Mouse (Mus musculus) ES-Bruce4 (cell line): ENCODE measurements around the gene Mtx1. TPM values are rescaled to one million over a fixed set of nuclear protein-coding genes. Genes with fewer than 3 reads are reported as not detected.

ENCODE experiments used
- H3K27ac ChIP-seq: 2 replicates; pipeline ENCODE4 v1.5.1; 2012; ENCODE audit warnings: low read length, inconsistent platforms; ENCODE audit not compliant: insufficient read depth
- H3K27me3 ChIP-seq: 2 replicates; pipeline ENCODE4 v1.6.1; 2012; ENCODE audit warnings: mild to moderate bottlenecking, low read length, inconsistent platforms; ENCODE audit not compliant: control insufficient read depth, poor library complexity, insufficient read depth, severe bottlenecking
- H3K36me3 ChIP-seq: 2 replicates; pipeline ENCODE4 v1.6.1; 2012; ENCODE audit warnings: inconsistent platforms, mild to moderate bottlenecking, low read length, moderate library complexity; ENCODE audit not compliant: control insufficient read depth, poor library complexity, insufficient read depth, severe bottlenecking
- H3K4me1 ChIP-seq: one replicate; pipeline ENCODE4 v1.8.1; 2011; ENCODE audit warnings: low read length; ENCODE audit not compliant: control insufficient read depth, insufficient read depth
- H3K4me3 ChIP-seq: 2 replicates; pipeline ENCODE4 v1.5.1; 2011; ENCODE audit warnings: low read depth, mild to moderate bottlenecking, low read length
- H3K9ac ChIP-seq: 2 replicates; pipeline ENCODE4 v1.6.1; 2012; ENCODE audit warnings: low read depth, mild to moderate bottlenecking, inconsistent platforms; ENCODE audit not compliant: poor library complexity, severe bottlenecking
- H3K9me3 ChIP-seq: replicated peaks from 2 replicates; pipeline ENCODE4 v1.6.1; 2012; ENCODE audit warnings: mild to moderate bottlenecking, low read length, inconsistent platforms; ENCODE audit not compliant: control insufficient read depth, poor library complexity, insufficient read depth, severe bottlenecking
- CTCF ChIP-seq: IDR thresholded peaks from one replicate; pipeline ENCODE4 v1.8.1; 2011; ENCODE audit warnings: low read depth, low read length
- EP300 ChIP-seq: IDR thresholded peaks from 2 replicates; pipeline ENCODE4 v1.6.1; 2011; ENCODE audit warnings: low read depth, low read length; ENCODE audit not compliant: insufficient read depth
- POLR2A ChIP-seq: IDR thresholded peaks from one replicate; pipeline ENCODE4 v1.8.1; 2011; ENCODE audit warnings: low read length; ENCODE audit not compliant: insufficient read depth
- polyA plus RNA-seq: library from polyadenylated mRNA; stranded (reverse); fragments of >200 nt; gene quantifications from 2 replicates; pipeline ENCODE4 v1.2.4, GENCODE M21; 2011; ENCODE audit warnings: low read depth; ENCODE audit not compliant: missing spikeins, insufficient read depth, insufficient read length

Gene Mtx1
- polyA plus RNA-seq, 1 experiment, result 136 TPM

DNA sequence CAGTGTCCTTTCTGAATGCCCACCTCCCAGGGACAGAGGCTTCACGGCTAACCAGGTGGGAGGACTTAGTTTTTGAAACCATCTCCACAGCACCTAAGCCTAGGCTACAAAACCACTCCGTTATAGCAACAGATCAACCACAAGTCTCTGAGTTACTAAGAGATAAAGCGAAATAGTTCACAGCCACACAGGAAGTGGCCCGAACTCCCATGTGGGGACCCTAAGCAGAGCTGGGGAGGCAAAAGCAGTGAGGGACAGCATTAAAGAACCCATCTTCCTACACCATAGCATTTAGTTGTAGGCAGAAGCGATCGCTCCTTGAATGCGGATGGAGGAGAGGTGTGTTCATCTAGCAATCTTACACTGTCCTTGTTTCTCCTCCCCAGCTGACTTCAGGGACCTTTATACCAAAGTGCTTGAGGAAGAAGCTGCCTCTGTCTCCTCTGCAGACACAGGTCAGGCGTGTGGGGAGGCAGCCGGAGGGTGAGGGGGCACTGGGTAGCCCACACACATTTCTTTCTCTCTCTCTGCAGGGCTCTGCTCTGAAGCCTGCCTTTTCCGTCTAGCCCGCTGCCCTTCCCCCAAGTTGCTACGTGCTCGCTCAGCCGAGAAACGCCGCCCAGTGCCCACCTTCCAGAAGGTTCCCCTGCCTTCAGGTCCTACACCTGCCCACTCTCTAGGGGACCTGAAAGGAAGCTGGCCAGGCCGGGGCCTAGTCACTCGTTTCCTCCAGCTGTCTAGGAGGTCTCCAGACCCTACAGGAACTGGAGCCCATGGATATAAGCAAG lies 39.0 kb downstream of the Mtx1 start:
- no peaks in the 10 kb centered on the region for H3K36me3 ChIP-seq
- TF ChIP-seq EP300, result no peak
- TF ChIP-seq CTCF, result no peak
- no peak for TF ChIP-seq POLR2A
- H3K9ac ChIP-seq, result peak overlapping the region; percentile 7
- no peaks in the 10 kb centered on the region for H3K27me3 ChIP-seq
- H3K9me3 ChIP-seq, result no peaks in the 10 kb centered on the region
- peaks cover 2% of the 10 kb centered on the region for H3K4me1 ChIP-seq
- H3K27ac ChIP-seq, result no peak overlapping the region
- peak overlapping the region; percentile 34; the same call in 1 of the 2 replicates for H3K4me3 ChIP-seq

DNA sequence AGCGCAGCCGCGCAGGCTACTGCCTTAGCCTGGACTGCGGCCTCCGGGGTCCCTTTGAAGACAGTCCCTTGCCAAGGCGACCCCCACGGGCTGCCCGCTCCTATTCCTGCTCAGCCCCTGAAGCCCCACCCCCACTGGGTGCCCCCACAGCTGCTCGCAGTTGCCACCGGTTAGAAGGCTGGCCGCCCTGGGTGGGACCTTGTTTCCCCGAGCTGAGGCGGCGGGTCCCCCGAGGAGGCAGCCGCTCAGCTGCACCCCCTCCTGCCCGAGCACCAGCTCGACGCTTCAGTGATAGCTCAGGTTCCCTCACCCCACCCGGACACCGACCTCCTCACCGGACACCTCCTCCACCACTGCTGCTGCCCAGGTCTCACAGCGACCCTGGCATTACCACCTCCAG lies 39.7 kb downstream of the Mtx1 start:
- H3K4me1 ChIP-seq, result peaks cover 2% of the 10 kb centered on the region
- H3K9ac ChIP-seq, result peak overlapping the region; percentile 29
- no peaks in the 10 kb centered on the region for H3K9me3 ChIP-seq
- H3K36me3 ChIP-seq, result no peaks in the 10 kb centered on the region
- H3K27me3 ChIP-seq, result no peaks in the 10 kb centered on the region
- TF ChIP-seq CTCF (no peak), EP300 (no peak), POLR2A (no peak)
- H3K27ac ChIP-seq, result no peak overlapping the region
- peak overlapping the region; percentile 31; the same call in 1 of the 2 replicates for H3K4me3 ChIP-seq

DNA sequence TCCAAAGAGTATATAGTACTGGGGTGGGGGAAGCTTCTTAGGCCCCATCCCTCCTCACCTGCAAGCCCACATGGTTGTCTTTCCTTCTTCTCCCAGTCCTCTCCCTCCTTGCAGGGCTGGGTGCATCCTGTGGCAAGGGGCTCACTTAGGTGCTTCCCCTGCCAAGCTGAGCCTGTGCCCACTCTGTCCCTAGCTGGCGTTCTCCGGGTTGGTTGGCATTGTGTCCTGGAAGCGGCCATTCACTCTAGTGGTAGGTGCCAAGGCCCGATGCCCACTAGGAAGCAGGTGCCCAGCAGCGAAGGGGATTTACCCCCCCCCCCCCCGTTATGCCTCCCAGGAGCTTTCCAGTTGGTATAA lies 43.0 kb downstream of the Mtx1 start:
- no peak for TF ChIP-seq CTCF
- TF ChIP-seq EP300, result no peak
- Histone ChIP-seq H3K9ac (peak overlapping the region; percentile 54), H3K4me3 (peak overlapping the region; percentile 80; the same call in 1 of the 2 replicates), H3K27me3 (no peaks in the 10 kb centered on the region), H3K9me3 (no peaks in the 10 kb centered on the region), H3K36me3 (peaks cover 6% of the 10 kb centered on the region), H3K27ac (no peak overlapping the region), H3K4me1 (peaks cover 4% of the 10 kb centered on the region)

GRCm38 (mm10) chr3:89183058-89183958 lies 43.6 kb downstream of the Mtx1 start, which contains the start of gene Fam189b:
Gene Fam189b (plus strand): TSS chr3:89183143.
- peak within 1 kb of the TSS; percentile 54 for H3K9ac ChIP-seq
- H3K36me3 ChIP-seq, result peaks cover 6% of the 10 kb centered on the region
- H3K4me1 ChIP-seq, result peaks cover 4% of the 10 kb centered on the region
- H3K4me3 ChIP-seq, result peak within 1 kb of the TSS; percentile 80
- H3K9me3 ChIP-seq, result no peaks in the 10 kb centered on the region
- H3K27ac ChIP-seq, result no peak within 1 kb of the TSS
- H3K27me3 ChIP-seq, result no peaks in the 10 kb centered on the region
- TF ChIP-seq POLR2A (peak; percentile 54), CTCF (no peak), EP300 (0 out of 2 replicates have a peak, but pooled peaks have one; percentile 32)

DNA sequence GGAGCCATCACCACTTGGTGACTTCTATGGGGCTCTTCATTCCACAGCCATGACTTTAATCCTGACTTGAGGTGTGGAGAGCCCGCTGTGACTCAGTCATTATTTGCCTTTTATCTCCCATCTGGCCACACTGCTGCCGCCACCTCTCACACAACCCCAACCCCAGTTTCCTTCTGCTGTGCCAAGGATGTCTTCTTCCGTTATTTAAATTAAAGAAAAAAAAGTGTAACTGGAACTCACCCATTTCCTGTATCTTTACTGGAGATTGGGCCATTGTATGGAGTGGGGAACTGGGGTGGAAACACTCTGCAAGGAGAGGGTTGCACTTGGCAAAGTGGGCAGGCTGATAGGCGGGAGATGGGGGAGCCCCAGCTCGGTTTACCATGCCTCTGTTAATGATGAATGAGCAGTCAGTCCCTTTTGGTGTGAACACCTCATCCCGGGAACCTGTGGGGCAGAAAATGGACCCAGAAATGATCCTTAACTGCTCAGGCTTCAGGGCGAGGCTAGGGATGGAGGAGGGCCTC lies 44.3 kb downstream of the Mtx1 start:
- H3K4me1 ChIP-seq, result peaks cover 4% of the 10 kb centered on the region
- no peaks in the 10 kb centered on the region for H3K9me3 ChIP-seq
- H3K4me3 ChIP-seq, result no peak overlapping the region
- H3K27ac ChIP-seq, result no peak overlapping the region
- H3K36me3 ChIP-seq, result peaks cover 6% of the 10 kb centered on the region
- 0 out of 2 replicates have a peak overlapping the region, but pooled peaks have one; percentile 6 for H3K9ac ChIP-seq
- H3K27me3 ChIP-seq, result no peaks in the 10 kb centered on the region
- no peak for TF ChIP-seq CTCF
- no peak for TF ChIP-seq POLR2A
- no peak for TF ChIP-seq EP300
